Mouse (Mus musculus): ENCODE results near the gene Jph2. TPM values are rescaled to one million over a fixed set of nuclear protein-coding genes. Genes with fewer than 3 reads are reported as not detected.
A peak's percentile ranks its signal among the peaks of the same experiment; 100 is the strongest.
"Not testable (repeated sequence)": the region's sequence is repeated elsewhere in the genome, so short reads cannot be mapped to it uniquely, and the experiment has no call there.

Jph2 gene
- total RNA-seq, 2 experiments from 2014 or later, result not detected

DNA sequence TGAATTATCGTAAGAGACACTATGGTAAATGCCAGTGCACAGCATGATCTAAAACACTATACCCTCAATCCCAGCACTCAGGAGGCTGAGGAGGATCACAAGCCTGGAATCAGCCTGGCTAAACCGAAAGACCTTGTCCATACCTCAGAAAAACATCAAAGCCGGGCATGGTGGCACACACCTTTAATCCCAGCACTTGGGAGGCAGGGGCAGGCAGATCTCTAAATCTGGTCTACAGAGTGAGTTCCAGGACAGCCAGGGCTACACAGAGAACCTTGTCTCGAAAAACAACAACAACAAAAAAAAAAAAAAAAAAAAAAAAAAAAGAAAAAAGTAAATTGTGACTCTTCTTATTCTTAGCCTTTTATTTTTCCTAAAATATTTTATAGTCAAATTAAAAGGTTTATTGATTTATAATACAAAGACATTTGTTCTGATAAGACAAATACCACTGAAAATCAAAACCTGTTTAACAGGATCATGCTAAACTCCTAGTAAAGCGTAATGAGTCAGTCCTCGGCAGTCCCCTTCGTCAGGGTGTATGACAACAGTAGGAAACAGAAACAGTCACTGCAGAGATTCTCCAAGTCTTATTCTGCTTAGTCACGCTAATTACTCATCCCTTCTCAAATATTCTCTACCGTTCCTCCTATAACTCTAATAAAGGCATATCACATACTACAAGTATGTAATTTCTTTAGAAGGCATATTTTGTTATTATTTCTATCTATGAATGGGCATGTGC lies 15.2 kb upstream of the Jph2 start:
- no peak for ATAC-seq (replicated peaks; ENCODE audit: low FRiP score, poor library complexity, severe bottlenecking)

DNA sequence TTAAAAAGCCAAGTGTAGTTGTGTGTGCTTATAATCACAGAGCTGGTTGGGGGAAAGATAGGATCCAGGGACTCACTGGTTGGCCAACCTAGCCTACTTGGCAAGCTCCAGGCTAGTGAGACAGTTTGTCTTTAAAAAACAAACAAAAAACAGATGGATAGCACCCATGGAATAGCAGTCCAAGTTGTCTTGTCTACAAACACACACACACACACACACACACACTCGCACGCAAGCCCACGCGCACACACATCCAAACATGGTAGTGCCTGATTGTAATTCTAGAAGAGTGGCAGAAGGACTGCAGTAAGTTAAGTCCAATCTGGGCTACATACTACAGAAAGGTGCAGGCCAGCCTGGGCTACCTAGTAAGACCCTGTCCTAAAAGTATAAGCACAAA lies 14.6 kb upstream of the Jph2 start:
- ATAC-seq (replicated peaks; ENCODE audit: low FRiP score, poor library complexity, severe bottlenecking), result no peak

- no peak for ATAC-seq (replicated peaks; ENCODE audit: low FRiP score, poor library complexity, severe bottlenecking)
Observed at GRCm38 (mm10) chr2:163411840-163412239, 14.0 kb upstream of the Jph2 start.

- ATAC-seq (replicated peaks; ENCODE audit: low FRiP score, poor library complexity, severe bottlenecking), result not testable (repeated sequence)
Observed at GRCm38 (mm10) chr2:163411344-163411743, 13.6 kb upstream of the Jph2 start.

- ATAC-seq (replicated peaks; ENCODE audit: low FRiP score, poor library complexity, severe bottlenecking), result no peak
Observed at GRCm38 (mm10) chr2:163410211-163410610, 12.4 kb upstream of the Jph2 start.

DNA sequence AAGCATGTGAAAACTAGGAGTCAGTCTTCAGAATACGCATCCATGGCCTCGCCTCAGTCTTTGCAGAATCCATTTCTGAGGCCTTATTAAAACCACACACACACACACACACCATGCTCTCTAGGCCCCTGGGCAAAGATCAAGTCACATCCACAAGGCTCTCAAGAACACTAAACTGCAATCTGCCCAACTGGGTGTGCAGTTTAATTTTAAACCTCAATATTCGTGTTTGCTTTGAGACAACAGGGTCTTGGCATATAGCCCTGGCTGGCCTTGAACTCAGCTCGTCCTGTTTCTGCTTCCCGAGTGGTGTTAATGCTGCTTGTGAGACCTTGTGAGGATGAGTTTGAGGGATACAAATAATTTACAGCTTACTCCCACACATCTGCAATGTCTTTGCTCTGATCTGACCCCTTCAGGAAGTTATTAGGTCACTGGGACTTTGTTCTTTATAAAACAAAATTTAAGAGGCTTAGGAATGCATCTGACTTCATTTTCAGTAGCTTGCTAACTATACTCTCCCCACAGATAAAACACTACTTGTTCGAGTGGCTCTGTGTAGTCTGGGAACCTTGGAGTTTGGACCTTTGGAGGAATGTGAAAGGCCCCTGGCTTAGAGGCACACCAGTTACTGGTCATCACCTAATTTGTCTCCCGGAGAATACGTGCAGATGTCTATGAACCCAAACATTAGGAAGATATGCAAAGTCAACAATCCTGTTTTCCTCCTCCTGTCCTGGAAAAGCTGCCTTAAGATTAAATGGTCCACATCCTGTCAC lies 6.4 kb upstream of the Jph2 start:
- no peak for ATAC-seq (replicated peaks; ENCODE audit: low FRiP score, poor library complexity, severe bottlenecking)

DNA sequence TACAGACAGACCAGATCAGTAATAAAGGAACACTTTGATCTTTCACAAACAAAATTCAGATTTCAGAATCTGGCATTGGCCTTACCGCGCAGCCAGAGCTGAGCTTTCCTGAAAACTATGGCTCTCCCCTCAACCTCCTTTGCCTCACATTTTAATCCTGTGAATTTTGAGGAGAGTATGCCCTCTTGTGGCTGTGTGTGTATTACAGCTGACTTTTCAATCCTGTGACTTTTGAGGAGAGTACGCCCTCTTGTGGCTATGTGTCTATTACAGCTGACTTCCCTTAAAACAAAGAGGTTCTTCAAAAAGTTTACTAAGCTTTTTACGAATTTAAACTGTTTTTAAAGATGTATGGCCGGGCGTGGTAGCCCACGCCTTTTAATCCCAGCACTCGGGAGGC lies 3.4 kb upstream of the Jph2 start:
- ATAC-seq (replicated peaks; ENCODE audit: low FRiP score, poor library complexity, severe bottlenecking), result peak; percentile 90

GRCm38 (mm10) chr2:163399222-163399621 lies 1.4 kb upstream of the Jph2 start:
- ATAC-seq (replicated peaks; ENCODE audit: low FRiP score, poor library complexity, severe bottlenecking), result no peak

DNA sequence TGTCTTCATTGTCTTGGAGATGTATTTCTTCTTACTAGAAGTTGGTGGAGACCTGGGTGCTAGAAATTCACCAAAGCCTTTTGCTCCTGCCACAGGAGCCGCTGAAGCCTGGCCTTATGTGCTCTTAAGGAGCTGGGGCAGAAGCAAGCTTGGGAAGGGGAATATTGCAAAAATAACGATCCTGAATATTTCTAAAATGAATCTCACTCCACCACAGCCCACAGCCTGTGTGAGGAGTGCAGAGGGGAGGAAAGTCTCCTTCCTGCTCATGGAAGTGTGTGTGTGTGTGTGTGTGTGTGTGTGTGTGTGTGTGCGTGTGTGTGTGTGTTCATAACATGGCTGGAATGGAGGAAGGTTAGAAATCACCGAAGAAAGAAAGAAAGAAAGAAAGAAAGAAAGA lies 977 bp upstream of the Jph2 start:
- no peak for ATAC-seq (replicated peaks; ENCODE audit: low FRiP score, poor library complexity, severe bottlenecking)

DNA sequence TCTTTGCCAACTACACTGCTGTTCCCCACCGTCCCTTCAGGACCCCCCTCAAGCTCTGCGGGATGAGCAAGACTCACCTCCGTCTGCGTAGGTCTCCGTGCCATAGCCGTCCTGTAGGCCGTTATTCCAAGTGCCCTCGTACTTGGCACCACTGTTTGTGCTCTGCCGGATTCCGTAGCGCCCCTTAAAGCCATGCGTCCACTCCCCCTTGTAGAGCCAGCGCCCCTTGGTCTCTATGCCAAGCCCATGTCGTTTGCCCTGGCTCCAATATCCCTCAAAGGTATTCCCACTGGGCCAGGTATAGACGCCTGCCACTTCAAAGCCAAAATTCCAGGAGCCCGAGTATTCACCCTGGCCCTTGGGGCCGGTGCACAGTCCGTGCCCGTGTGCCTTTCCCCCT lies 722 bp downstream of the Jph2 start:
- no peak for ATAC-seq (replicated peaks; ENCODE audit: low FRiP score, poor library complexity, severe bottlenecking)

DNA sequence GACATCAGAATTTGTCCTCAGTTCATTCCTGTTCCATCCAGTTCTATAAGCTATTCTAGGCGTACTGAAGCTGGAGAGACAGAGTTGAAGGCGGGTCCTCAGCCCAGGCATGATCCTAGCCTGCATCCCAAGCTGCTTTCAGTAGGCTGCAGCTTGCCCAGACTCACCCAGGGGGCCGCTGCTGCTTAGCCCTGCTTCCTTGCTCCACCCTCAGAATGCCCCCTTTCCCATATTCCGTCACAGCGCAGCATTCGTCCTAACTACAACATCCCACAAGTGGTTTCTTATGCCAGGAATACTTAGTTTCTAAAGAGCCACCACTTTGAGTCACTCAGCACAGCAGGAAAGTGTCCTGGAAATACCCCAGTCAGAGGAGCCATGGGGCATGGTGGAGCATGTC lies 2.8 kb downstream of the Jph2 start:
- no peak for ATAC-seq (replicated peaks; ENCODE audit: low FRiP score, poor library complexity, severe bottlenecking)

DNA sequence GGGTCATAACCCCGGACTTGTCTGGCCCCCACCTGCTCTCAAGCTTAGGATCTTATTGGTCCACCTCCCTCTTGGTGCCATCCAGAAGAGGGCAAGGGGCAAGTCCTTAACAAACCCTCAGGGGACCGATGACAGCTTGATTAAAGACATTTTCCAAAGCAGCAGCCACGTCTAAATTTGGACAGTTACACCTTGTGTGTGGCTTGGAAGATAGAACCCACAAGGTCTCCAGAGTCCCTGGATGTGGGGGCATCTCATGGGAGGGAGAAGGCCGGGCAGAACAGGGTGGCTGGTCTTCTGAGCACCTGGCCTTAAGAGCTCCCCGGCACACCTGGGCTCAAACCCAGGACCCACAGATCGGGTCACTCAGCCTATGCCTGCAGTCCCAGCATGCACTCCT lies 3.8 kb downstream of the Jph2 start:
- ATAC-seq (replicated peaks; ENCODE audit: low FRiP score, poor library complexity, severe bottlenecking), result no peak

- ATAC-seq (replicated peaks; ENCODE audit: low FRiP score, poor library complexity, severe bottlenecking), result no peak
Observed at GRCm38 (mm10) chr2:163393241-163393640, 4.6 kb downstream of the Jph2 start.

DNA sequence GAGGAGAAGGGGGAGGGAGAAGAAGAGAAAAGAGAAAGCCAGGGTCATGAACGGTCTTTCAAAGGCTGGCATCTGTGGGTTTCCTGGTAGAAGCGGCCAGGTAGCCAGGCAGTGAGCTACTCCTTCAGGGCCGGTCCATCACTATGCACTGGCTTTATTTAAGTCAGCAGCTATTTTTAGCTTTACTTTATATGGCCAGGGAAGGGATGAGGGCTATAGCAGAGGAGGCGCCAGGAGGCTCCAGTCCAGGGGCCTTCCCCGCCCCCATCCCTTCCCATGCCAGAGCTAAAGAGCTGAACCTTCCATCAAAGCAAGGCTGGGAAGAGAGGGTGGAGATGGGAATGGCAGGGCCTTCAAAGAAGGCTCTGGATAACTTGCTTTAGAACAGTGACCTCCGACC lies 5.4 kb downstream of the Jph2 start:
- no peak for ATAC-seq (replicated peaks; ENCODE audit: low FRiP score, poor library complexity, severe bottlenecking)

- no peak for ATAC-seq (replicated peaks; ENCODE audit: low FRiP score, poor library complexity, severe bottlenecking)
Observed at GRCm38 (mm10) chr2:163386423-163387190, 11.2 kb downstream of the Jph2 start.

DNA sequence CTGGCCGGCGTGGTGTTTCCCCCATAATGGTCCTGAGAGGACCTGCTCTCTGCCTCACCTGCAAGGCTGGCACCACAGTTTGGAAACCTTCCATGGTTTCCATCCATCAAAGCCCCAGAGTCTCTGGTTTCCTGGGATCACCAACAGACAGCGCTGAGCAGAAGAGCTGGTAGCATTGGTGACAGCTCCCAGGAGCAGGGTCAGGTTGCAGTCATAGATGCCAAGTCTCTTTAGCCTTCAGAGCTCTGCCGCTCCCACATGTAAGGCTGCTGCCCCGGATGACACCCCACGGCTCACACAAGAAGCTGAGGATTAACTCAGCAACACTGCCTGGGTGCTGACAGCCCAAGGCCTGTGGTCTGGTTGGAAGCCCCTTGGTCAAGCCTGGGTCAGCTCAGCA lies 12.7 kb downstream of the Jph2 start:
- ATAC-seq (replicated peaks; ENCODE audit: low FRiP score, poor library complexity, severe bottlenecking), result no peak

GRCm38 (mm10) chr2:163381246-163381645 lies 16.5 kb downstream of the Jph2 start:
- no peak for ATAC-seq (replicated peaks; ENCODE audit: low FRiP score, poor library complexity, severe bottlenecking)

DNA sequence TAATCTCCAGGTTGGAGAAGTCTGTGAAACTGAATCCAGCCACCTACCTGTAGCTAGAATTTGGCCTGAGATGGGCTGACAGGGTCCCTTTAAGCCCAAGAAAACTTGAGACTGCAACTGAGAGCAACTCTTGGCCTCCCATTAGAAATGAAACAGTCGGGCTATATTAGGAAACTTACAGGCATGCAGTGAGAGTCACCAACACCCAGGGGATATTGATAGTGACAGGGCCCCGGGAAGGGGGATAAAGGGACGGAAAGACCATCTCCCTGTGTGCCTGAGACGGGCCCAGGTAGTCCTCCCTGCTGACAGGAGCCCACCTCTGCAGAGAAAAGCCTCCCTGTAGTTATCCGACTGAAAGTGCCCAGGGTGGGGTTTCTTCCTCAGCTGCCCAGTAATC lies 18.4 kb downstream of the Jph2 start:
- ATAC-seq (replicated peaks; ENCODE audit: low FRiP score, poor library complexity, severe bottlenecking), result no peak

DNA sequence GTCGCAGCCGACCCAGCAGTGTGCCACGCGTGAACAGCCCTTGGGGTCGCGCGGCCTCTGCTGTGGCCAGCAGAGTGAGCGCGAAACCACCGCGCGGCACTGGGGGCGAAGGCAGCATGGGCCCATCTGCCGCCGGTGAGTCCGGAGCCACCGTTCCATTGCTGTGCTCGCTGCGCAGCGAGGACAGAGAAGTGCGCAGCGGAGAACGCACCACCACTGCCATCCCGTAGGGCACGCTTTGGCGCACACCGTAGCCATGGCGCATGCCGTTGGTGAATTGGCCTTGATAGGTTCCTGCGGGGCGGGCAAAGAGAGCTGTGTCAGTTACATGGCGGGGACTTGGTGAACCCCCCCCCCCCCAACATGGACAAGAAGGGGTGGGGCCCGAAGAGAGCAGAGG lies 21.7 kb downstream of the Jph2 start:
- no peak for ATAC-seq (replicated peaks; ENCODE audit: low FRiP score, poor library complexity, severe bottlenecking)

GRCm38 (mm10) chr2:163375468-163375867 lies 22.3 kb downstream of the Jph2 start:
- no peak for ATAC-seq (replicated peaks; ENCODE audit: low FRiP score, poor library complexity, severe bottlenecking)

- no peak for ATAC-seq (replicated peaks; ENCODE audit: low FRiP score, poor library complexity, severe bottlenecking)
Observed at GRCm38 (mm10) chr2:163372627-163373026, 25.2 kb downstream of the Jph2 start.

All from erythroblast, adult 5-6 weeks (primary cell).